Mouse (Mus musculus) thymus, adult 2 months (tissue): ENCODE data around the gene Apopt1.

Experiments
- CTCF ChIP-seq: fragments of 200-500 bp; IDR thresholded peaks from 2 replicates; pipeline ENCODE4 v1.5.1; 2012; ENCODE audit warnings: mild to moderate bottlenecking, control low read depth, low read length, moderate library complexity, borderline replicate concordance; ENCODE audit not compliant: control insufficient read depth, poor library complexity, insufficient read depth; ENCODE audit errors: extremely low read depth
- POLR2A ChIP-seq: fragments of 200-500 bp; IDR thresholded peaks from 2 replicates; pipeline ENCODE4 v1.6.1; 2012; ENCODE audit warnings: mild to moderate bottlenecking, low read length, control low read depth, moderate library complexity; ENCODE audit not compliant: control insufficient read depth, poor library complexity, insufficient read depth; ENCODE audit errors: extremely low read depth

GRCm38 (mm10) chr12:111682003-111682402, 31.1 kb upstream of the Apopt1 start:
- TF ChIP-seq CTCF (no peak), POLR2A (no peak)
